Mouse (Mus musculus): ENCODE measurements at regions not wholly inside any gene's neighbourhood (a gene's known extent, or its start where the extent isn't known, plus 50 kb on each side); places are given as distances from the start of the nearest gene placed in this dataset.

DNA sequence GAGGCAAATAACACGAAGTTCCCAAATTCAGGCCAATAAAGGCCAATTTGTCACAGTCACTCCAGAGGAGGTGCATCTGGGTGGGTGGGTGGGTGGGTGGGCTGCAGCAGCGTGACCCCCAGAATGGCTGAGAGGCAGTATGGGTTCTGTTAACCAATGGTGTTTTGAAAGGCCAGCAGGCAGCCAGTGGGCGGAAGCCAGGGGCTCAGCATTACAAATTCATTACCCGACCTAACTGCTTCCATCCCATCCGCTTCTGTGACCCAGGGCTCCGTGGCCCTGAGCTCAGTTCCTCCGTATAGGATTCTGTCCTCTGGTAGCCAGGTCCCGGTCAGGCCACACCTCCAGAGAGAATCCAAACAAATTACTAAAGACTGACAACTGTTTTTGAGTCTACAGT lies 463.5 kb downstream of the Med13l start:
- WGBS: 83% methylated on average over 8 of the region's 8 CpGs
- no peaks in the 10 kb centered on the region for H3K27me3 ChIP-seq (ENCODE audit: insufficient read depth, low read length)
- no peak for TF ChIP-seq CTCF (IDR thresholded peaks at IDR 0.05; ENCODE audit: low read depth)
- H3K9ac ChIP-seq: no peak overlapping the region
- no peak overlapping the region for H3K27ac ChIP-seq (ENCODE audit: low read depth, low read length)
- no peak overlapping the region for H3K4me2 ChIP-seq (ENCODE audit: low read depth)
- DNase-seq: no peak
- no peaks in the 10 kb centered on the region for H3K36me3 ChIP-seq (ENCODE audit: insufficient read depth)
- H3K4me3 ChIP-seq (ENCODE audit: low read depth, low read length): no peak overlapping the region
- no peak for ATAC-seq
- no peaks in the 10 kb centered on the region for H3K4me1 ChIP-seq (ENCODE audit: insufficient read depth)
- no peaks in the 10 kb centered on the region for H3K9me3 ChIP-seq (ENCODE audit: low read length)

DNA sequence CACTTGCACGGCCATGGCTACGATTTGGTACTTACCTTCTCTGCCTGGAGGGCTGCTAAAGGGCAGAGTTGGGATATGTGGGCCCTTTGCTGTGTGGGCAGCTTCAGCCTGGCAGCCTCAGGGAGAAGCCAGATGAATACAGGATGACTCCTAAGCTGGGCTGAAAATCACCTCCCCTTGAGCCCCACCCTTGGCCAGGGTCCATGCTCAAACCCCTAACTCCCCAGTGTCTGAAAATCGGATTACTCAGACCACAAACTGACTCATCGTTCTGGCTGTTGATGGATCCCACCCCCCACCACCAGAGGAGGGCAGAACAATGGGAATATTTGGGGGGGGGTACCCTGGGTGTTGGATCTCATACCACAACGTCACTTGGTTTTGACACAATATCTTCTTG lies 471.6 kb downstream of the Med13l start:
- Histone ChIP-seq H3K36me3 (ENCODE audit: insufficient read depth) (no peaks in the 10 kb centered on the region), H3K9me3 (ENCODE audit: low read length) (no peaks in the 10 kb centered on the region), H3K27me3 (ENCODE audit: insufficient read depth, low read length) (no peaks in the 10 kb centered on the region), H3K27ac (ENCODE audit: low read depth, low read length) (no peak overlapping the region), H3K4me1 (ENCODE audit: insufficient read depth) (no peaks in the 10 kb centered on the region), H3K9ac (no peak overlapping the region), H3K4me2 (ENCODE audit: low read depth) (no peak overlapping the region), H3K4me3 (ENCODE audit: low read depth, low read length) (no peak overlapping the region)
- DNase-seq (no peak), ATAC-seq (no peak)
- WGBS: 85% methylated on average over 5 of the region's 5 CpGs
- TF ChIP-seq CTCF (IDR thresholded peaks at IDR 0.05; ENCODE audit: low read depth): no peak

DNA sequence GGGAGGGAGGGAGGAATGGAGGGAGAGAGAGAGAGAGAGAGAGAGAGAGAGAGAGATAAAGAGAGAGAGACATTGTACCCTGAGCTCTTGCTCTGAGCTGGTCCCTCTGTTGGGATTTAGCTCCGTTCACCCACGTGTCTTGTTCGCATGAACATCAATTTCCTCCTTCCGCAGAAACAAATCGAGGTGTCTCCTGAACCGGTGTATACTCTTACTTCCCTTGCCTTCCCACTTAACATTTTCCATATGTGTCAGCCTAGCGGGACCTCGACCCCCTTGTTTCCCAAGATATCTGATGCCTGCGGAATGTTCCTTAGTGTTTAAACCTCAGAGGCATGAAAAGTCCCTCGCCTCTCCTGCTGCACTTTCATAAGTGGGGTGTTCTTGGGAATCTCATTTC lies 484.1 kb downstream of the Med13l start:
- WGBS: 92% methylated on average over 10 of the region's 10 CpGs

DNA sequence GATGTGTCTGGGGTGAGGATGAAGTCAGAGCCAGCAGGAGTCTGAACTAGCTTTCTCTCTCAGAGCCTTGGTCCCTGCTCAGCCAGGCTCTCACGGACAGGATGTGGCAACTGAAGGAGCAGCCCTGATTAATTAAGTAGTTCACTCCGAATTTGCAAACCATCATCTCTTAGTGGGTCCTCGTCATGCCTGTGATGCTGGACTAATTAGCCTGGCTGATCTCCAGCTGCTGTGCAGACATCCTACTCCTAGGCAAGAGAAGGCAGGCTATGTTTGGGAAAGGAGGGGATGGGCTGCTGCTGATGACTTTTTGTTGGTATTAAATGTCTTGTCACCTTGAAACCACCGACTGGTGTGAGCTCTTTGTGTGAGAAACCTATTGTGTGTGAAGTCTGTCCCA lies 487.1 kb downstream of the Med13l start:
- DNase-seq (no peak), ATAC-seq (no peak)
- Histone ChIP-seq H3K9me3 (ENCODE audit: low read length) (no peaks in the 10 kb centered on the region), H3K4me2 (ENCODE audit: low read depth) (no peak overlapping the region), H3K4me3 (ENCODE audit: low read depth, low read length) (no peak overlapping the region), H3K9ac (no peak overlapping the region), H3K27me3 (ENCODE audit: insufficient read depth, low read length) (no peaks in the 10 kb centered on the region), H3K36me3 (ENCODE audit: insufficient read depth) (no peaks in the 10 kb centered on the region), H3K4me1 (ENCODE audit: insufficient read depth) (no peaks in the 10 kb centered on the region), H3K27ac (ENCODE audit: low read depth, low read length) (no peak overlapping the region)
- 18% methylated on average over 4 of the region's 4 CpGs for WGBS
- TF ChIP-seq CTCF (IDR thresholded peaks at IDR 0.05; ENCODE audit: low read depth): no peak

More for the DNA sequence above, 484.1 kb downstream of the Med13l start:
- DNase-seq: no peak
- Histone ChIP-seq H3K4me1 (ENCODE audit: insufficient read depth) (no peaks in the 10 kb centered on the region), H3K4me3 (ENCODE audit: low read depth, low read length) (no peak overlapping the region), H3K9ac (no peak overlapping the region), H3K36me3 (ENCODE audit: insufficient read depth) (no peaks in the 10 kb centered on the region), H3K27me3 (ENCODE audit: insufficient read depth, low read length) (no peaks in the 10 kb centered on the region), H3K27ac (ENCODE audit: low read depth, low read length) (no peak overlapping the region), H3K4me2 (ENCODE audit: low read depth) (no peak overlapping the region), H3K9me3 (ENCODE audit: low read length) (no peaks in the 10 kb centered on the region)
- ATAC-seq: no peak
- no peak for TF ChIP-seq CTCF (IDR thresholded peaks at IDR 0.05; ENCODE audit: low read depth)

DNA sequence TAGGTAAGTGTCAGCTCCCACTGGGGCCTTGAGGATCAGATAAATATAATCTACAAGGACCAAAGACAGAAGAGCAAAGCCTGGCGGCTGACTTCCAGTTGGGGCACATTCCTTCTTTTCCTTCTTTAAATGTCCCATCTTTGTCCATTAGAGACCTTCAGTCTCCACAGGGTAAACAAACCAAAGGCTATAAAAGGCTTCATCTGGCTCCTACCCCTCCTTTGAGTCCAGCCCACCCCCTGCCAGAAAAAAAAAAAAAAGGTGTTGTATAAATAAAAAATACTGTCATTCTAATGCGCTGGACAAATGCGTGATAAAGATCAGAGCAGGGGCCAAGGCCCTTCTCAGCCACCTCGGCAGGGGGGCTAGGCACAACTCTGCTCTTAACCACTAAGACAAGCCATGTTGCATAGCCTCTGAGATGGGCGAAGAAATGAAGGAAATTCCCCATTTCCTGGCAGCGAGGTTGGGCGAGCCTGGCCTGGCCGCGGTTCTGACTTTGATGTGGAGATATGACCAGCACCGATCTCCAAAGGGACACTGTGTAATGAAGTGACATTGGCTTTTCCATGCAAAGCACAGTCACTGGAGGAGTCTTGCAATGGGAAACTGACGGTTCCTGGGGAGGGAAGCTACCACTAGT lies 492.0 kb downstream of the Med13l start:
- ATAC-seq: no peak
- H3K4me1 ChIP-seq (ENCODE audit: insufficient read depth): no peaks in the 10 kb centered on the region
- TF ChIP-seq CTCF (IDR thresholded peaks at IDR 0.05; ENCODE audit: low read depth): no peak
- H3K9me3 ChIP-seq (ENCODE audit: low read length): no peaks in the 10 kb centered on the region
- no peak overlapping the region for H3K9ac ChIP-seq
- 83% methylated on average over 11 of the region's 11 CpGs for WGBS
- no peak overlapping the region for H3K27ac ChIP-seq (ENCODE audit: low read depth, low read length)
- H3K4me3 ChIP-seq (ENCODE audit: low read depth, low read length): no peak overlapping the region
- no peak overlapping the region for H3K4me2 ChIP-seq (ENCODE audit: low read depth)
- DNase-seq: no peak
- no peaks in the 10 kb centered on the region for H3K36me3 ChIP-seq (ENCODE audit: insufficient read depth)
- no peaks in the 10 kb centered on the region for H3K27me3 ChIP-seq (ENCODE audit: insufficient read depth, low read length)

DNA sequence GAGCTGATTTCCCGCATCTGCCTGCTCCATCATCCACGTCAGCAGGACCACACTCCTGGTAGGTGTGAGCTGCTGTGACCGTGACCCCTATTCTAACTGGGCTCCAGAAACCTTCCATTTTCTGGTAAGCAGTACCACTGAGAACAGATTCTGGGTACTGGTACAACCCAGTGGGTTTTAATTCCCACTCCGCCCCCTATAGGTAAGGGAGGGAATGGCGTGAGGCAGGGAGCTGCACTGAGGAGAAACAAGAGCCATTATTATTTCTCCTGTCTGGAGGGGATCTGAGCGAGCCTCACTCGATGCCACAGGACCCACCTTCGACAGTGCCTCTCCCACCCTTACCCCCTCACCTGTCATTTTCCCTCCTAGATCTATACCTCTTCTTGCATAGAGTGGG lies 493.3 kb downstream of the Med13l start:
- H3K9me3 ChIP-seq (ENCODE audit: low read length): no peaks in the 10 kb centered on the region
- H3K9ac ChIP-seq: no peak overlapping the region
- H3K4me3 ChIP-seq (ENCODE audit: low read depth, low read length): no peak overlapping the region
- WGBS: 88% methylated on average over 8 of the region's 8 CpGs
- no peak overlapping the region for H3K27ac ChIP-seq (ENCODE audit: low read depth, low read length)
- DNase-seq: no peak
- no peaks in the 10 kb centered on the region for H3K27me3 ChIP-seq (ENCODE audit: insufficient read depth, low read length)
- ATAC-seq: no peak
- TF ChIP-seq CTCF (IDR thresholded peaks at IDR 0.05; ENCODE audit: low read depth): no peak
- no peak overlapping the region for H3K4me2 ChIP-seq (ENCODE audit: low read depth)
- H3K4me1 ChIP-seq (ENCODE audit: insufficient read depth): no peaks in the 10 kb centered on the region
- H3K36me3 ChIP-seq (ENCODE audit: insufficient read depth): no peaks in the 10 kb centered on the region

DNA sequence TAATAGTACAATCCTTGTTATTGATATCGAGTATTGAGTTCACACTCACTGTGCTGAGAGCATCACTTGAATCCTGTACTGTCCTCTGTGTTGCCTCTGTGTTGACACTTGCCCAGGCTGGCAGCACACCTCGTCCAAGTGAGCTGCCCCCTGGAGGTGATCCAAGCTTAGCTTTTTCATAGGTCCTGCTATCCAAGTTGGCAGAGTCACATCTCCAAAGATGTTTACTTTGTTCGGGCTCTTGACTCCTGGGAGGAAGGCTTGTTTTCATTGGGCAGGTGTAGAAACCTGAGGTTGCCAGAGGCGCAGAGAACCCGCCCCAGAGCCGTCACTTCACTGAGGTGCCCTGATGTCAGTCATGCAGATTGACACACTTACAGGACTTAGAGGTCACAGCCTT lies 493.9 kb downstream of the Med13l start:
- ATAC-seq (no peak), DNase-seq (no peak)
- Histone ChIP-seq H3K9me3 (ENCODE audit: low read length) (no peaks in the 10 kb centered on the region), H3K4me2 (ENCODE audit: low read depth) (no peak overlapping the region), H3K4me1 (ENCODE audit: insufficient read depth) (no peaks in the 10 kb centered on the region), H3K27ac (ENCODE audit: low read depth, low read length) (no peak overlapping the region), H3K9ac (no peak overlapping the region), H3K36me3 (ENCODE audit: insufficient read depth) (no peaks in the 10 kb centered on the region), H3K4me3 (ENCODE audit: low read depth, low read length) (no peak overlapping the region), H3K27me3 (ENCODE audit: insufficient read depth, low read length) (no peaks in the 10 kb centered on the region)
- TF ChIP-seq CTCF (IDR thresholded peaks at IDR 0.05; ENCODE audit: low read depth): no peak
- WGBS: 56% methylated on average over 6 of the region's 6 CpGs
